Mouse (Mus musculus): ENCODE measurements at regions not wholly inside any gene's neighbourhood (a gene's known extent, or its start where the extent isn't known, plus 50 kb on each side); places are given as distances from the start of the nearest gene placed in this dataset.
"Not testable (repeated sequence)": the region's sequence is repeated elsewhere in the genome, so short reads cannot be mapped to it uniquely, and the experiment has no call there.

- no peak for DNase-seq (ENCODE audit: low read depth, low spot score)
Measured at GRCm38 (mm10) chr8:15670722-15671121, 624.8 kb upstream of the BB014433 start.

- no peak for DNase-seq (ENCODE audit: low read depth, low spot score)
Measured at GRCm38 (mm10) chr8:15670298-15670697, 624.4 kb upstream of the BB014433 start.

GRCm38 (mm10) chr8:15669515-15669914 is 623.6 kb upstream of the BB014433 start:
- no peak for DNase-seq (ENCODE audit: low read depth, low spot score)

GRCm38 (mm10) chr8:15660602-15661001 is 614.7 kb upstream of the BB014433 start:
- DNase-seq (ENCODE audit: low read depth, low spot score), result no peak

- no peak for DNase-seq (ENCODE audit: low read depth, low spot score)
Measured at GRCm38 (mm10) chr8:15634769-15635366, 589.0 kb upstream of the BB014433 start.

- DNase-seq (ENCODE audit: low read depth, low spot score), result no peak
Measured at GRCm38 (mm10) chr8:15628584-15628983, 582.7 kb upstream of the BB014433 start.

GRCm38 (mm10) chr8:15623602-15624392 is 577.9 kb upstream of the BB014433 start:
- peak; percentile 60 for DNase-seq (ENCODE audit: low read depth, low spot score)

- no peak for DNase-seq (ENCODE audit: low read depth, low spot score)
Measured at GRCm38 (mm10) chr8:15610217-15610616, 564.3 kb upstream of the BB014433 start.

GRCm38 (mm10) chr8:15607598-15608215 is 561.8 kb upstream of the BB014433 start:
- no peak for DNase-seq (ENCODE audit: low read depth, low spot score)

GRCm38 (mm10) chr8:15601531-15601930 is 555.7 kb upstream of the BB014433 start:
- DNase-seq (ENCODE audit: low read depth, low spot score), result peak; percentile 77

GRCm38 (mm10) chr8:15593106-15593505 is 547.2 kb upstream of the BB014433 start:
- no peak for DNase-seq (ENCODE audit: low read depth, low spot score)

GRCm38 (mm10) chr8:15583782-15584181 is 537.9 kb upstream of the BB014433 start:
- DNase-seq (ENCODE audit: low read depth, low spot score), result no peak

- DNase-seq (ENCODE audit: low read depth, low spot score), result no peak
Measured at GRCm38 (mm10) chr8:15570091-15570490, 524.2 kb upstream of the BB014433 start.

- DNase-seq (ENCODE audit: low read depth, low spot score), result no peak
Measured at GRCm38 (mm10) chr8:15567742-15568141, 521.9 kb upstream of the BB014433 start.

GRCm38 (mm10) chr8:15562310-15563296 is 516.7 kb upstream of the BB014433 start:
- DNase-seq (ENCODE audit: low read depth, low spot score), result no peak

- no peak for DNase-seq (ENCODE audit: low read depth, low spot score)
Measured at GRCm38 (mm10) chr8:15532027-15532426, 486.1 kb upstream of the BB014433 start.

- DNase-seq (ENCODE audit: low read depth, low spot score), result no peak
Measured at GRCm38 (mm10) chr8:15525461-15525860, 479.6 kb upstream of the BB014433 start.

- not testable (repeated sequence) for DNase-seq (ENCODE audit: low read depth, low spot score)
Measured at GRCm38 (mm10) chr8:15519896-15520295, 474.0 kb upstream of the BB014433 start.

- peak; percentile 0 for DNase-seq (ENCODE audit: low read depth, low spot score)
Measured at GRCm38 (mm10) chr8:15500973-15501372, 455.1 kb upstream of the BB014433 start.

- no peak for DNase-seq (ENCODE audit: low read depth, low spot score)
Measured at GRCm38 (mm10) chr8:15497566-15497965, 451.7 kb upstream of the BB014433 start.

GRCm38 (mm10) chr8:15496248-15496647 is 450.4 kb upstream of the BB014433 start:
- peak; percentile 0 for DNase-seq (ENCODE audit: low read depth, low spot score)
